Mouse (Mus musculus): Measurements from ENCODE around the gene Olfr1370.
"Not testable (repeated sequence)": the region's sequence is repeated elsewhere in the genome, so short reads cannot be mapped to it uniquely, and the experiment has no call there.

Olfr1370 gene

DNA sequence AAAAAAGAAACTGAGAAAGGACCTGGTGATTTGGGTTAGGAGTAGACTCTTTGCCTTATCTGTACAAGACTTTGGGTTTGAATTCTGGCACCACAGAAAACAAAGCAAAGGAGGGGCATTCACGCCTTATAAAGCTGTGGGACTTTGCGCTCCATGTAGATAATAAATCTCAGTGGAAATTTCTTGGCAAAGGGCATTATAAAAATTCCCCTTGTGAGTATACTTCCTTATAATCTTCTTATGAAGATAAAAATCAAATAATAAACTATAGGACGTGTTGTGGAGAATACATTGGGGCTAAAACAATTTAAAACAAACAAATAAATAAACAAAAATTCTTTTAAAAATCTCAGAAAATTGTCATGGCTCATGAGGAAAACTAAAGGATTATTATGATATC is at the start of gene Olfr1370:
TSS of gene Olfr1370 (minus strand) at position 101 of the 400 bp plus-strand sequence.
- no peak for DNase-seq

DNA sequence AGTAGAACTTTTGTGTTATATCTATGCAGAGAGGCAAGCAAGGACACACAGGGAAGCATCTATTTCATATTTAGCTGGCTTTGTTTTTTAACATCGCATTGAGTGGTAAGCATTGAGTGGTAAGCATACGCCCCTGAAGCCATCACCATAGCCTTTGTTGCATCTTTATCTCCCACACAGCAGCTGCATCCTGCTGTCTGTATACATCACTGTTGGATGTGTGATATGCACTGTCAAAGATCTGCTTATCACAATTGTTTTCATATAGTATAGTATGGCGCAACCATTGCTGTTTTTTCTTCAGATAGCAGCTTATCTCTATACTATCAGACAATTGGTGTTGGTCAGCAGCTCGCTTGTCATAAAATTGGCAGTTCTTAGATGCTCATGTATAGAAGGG is 39.4 kb upstream of the Olfr1370 start:
- no peak for DNase-seq

DNA sequence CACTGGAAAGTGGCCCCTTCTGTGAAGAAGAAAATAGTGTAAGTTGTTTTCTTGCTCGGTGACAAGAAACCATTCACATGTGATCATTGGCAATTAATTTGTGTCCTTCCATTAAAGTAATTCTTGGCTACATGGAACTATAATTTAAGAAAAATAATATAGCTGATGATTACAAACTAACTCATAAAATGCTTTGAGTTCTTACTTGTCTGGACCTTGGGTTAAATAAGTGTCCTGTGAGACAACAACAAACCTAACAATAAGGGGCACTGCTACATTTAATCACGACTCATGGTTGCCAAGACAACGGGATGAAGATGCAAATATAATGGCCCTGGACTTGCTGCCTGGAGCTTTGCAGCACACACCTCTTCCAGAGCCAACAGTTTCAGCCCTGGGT is 36.4 kb upstream of the Olfr1370 start, which contains the start of gene Olfr1369-ps1:
TSS of gene Olfr1369-ps1 (plus strand) at position 301 of the 400 bp plus-strand sequence.
- not testable (repeated sequence) for DNase-seq

DNA sequence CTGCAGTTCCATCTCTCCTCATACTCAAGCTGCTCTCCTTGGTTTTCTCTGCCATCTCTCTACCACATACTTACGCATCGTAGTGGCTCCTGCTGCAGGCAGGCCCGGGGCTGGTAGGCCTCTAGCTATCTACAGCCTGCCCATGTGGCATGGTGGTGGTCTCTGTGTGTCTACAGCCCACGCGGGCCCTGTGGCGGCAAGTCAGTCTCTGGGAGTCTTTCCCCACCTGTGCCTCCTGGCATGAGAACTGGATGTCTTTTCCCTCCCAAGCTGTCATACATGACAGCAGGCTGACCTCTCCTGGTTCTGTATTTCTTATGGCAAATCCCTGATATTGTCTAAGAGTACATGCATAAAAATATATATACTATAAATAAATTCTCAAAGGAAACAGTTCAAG is 35.7 kb upstream of the Olfr1370 start:
- no peak for DNase-seq

DNA sequence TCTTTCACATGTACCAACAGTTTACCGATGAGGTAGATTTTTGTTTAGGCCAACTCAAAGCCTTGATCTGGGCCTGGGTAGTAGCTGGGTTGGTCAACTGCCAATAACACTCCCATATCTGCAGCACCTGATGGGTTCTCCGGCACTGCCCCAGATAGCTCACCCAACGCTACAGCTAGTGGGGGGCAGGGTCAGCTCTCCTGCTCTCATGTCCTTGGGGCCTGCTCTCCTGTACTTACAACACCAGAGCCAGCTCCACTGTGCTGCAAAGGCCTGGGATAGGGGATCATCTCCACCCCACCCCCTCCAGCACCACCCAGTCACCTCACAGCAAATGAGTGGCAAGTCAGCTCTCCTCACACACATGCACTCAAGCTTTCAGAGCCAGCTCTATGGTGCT is 35.0 kb upstream of the Olfr1370 start:
- no peak for DNase-seq

DNA sequence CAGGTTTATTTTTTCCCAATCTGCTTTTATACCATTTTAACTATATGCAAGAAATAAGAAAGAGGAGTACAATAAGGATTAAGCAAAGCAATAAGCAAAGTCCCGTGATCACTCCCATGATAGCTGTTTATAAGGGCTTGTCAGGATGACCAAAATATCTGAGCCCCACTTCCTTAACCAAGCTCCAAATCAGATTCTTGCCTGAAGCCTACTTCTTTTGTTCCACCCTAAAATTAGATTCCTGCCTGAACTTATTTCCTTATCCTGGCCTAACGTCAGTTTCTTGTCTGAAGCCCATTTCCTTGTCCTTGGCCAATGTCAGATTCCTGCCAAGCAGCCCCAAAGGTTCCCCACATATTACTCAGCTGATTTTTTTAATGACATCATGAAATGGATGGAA is 7.9 kb upstream of the Olfr1370 start:
- DNase-seq, result peak; percentile 7 to 17

DNA sequence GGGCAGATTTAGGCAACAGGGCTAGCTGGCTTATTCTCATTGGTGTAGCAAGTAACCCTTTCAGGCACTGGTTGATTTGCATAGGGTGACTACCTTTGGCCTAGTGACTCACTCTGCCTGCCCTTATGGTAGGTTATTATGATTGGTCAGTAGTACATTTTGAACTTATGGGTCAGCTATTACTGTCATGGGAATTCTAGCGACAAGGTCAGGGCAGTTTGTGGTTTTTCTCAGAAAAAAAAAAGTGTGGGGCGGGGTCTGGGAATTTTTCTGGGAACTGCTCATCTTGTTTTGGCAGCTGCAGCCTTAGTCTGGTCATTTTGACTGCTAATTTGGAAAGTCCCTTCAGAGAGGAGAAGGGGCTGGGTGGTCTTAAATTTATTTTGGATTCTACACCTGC is 8.7 kb downstream of the Olfr1370 start:
- peak; percentile 2 to 28 for DNase-seq

DNA sequence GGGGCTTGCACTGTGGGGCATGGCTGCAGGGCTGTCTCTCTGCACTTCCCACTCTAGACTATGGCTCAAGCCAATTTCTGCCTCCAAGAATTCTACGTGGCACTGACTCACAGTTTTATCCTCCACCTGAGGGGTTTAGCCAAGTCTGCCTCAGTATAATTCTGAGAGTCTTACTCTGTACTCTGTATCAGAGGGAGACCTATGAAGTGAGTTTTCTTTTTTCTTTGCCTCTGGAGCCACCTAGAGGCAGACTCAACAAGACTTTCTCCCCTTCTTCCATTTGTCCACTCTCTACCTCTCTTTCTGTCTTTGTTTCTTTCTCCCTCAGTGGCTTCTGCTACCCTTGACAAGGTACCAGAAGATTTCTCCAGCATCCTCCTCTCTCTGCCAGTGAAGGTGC is 24.6 kb downstream of the Olfr1370 start:
- DNase-seq, result no peak

DNA sequence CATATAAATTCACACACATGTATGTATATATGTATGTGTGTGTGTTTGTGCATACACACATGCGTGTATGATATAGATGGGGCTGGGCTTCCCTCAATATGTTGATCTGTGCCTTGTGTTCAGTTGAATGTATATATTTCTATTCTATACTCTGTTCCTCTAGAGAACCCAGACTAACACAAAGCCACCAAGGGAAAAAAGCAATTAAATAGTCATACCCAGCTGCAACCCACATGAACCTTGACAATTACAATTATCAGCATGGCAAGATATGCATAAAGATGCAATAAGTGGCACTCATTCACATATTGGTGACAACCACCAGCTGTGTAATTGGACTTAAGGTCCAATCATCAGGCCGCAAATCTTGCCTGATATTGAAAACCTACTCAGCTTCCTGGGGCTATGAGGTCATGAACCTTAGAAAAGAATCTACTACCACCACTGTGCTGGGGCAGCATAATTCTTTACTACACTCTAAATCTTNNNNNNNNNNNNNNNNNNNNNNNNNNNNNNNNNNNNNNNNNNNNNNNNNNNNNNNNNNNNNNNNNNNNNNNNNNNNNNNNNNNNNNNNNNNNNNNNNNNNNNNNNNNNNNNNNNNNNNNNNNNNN is 34.1 kb downstream of the Olfr1370 start:
- no peak for DNase-seq

DNA sequence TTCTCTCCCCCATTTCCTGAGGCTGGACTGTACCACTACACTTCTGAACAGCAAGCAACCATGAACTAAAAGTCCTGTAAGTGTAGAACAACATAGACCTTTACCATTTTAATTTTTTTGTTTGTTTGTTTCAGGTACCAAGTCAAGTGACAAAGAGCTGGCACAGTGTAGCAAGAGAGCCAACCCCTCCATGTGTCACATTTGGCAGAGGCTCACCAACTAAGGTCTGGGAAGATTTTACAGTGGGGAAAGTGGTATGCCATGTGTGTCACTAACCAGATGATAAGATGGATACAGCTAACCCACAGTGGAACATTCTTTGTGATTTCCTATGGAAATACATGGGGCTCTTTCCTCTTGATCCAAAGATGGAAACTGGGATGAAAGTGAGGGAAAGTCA is 38.8 kb downstream of the Olfr1370 start:
- no peak for DNase-seq

DNA sequence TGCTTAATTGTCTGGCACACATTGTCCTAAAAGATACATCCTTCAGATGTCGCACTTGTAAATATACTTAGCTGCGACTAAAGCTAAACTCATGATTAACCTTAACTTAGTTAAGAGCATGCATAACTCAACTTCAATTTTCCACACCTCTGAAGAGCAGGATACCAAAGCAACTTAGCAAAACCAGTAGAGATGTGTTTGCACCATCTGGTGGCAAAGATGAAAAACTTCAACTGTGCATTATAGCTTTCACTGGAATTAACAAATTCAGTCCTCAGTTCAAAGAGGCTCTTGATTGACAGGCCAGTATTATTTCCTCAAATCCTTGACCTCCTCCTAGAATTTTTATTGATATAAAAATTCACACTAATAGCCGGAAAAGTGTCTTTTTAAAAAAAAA is 39.7 kb downstream of the Olfr1370 start:
- no peak for DNase-seq

DNA sequence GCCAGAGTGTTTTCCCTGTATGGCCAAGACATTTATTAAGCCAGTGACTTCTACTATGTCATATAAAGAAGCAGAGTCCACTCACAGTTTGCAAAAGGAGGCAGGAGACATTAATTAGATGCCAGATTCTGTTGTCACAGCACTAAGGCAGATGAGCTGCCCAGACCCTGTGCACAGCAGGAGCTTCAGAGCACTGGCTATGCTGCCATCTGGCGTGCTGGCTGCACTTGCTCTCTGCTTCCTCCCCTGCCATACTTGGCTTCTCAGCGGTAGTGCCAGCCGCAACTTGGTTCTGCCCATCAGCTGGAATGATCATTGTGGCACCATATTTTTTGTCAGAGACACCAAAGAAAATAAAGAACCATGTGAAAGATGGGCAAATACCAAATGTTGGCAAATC is 41.6 kb downstream of the Olfr1370 start:
- DNase-seq, result peak in 1 of 2 experiments; percentile 2

DNA sequence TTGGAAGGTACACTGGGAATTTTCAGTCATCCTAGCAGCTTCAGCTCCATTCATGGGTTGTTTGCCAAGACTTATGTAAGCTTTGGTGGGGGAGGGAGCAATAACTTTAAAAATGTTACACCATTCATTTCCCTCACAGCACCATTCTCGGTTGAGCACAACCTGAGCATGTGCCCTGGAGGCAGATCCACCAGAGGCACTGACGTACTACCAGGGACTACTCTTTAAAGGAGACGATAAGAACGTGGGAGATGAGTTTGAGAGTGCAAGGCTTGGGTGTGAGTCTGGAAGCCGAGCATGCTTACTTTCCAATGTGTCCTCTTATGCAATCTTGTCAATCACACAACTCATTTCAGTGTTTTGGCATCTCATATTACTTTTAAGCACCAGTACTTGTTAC is 49.9 kb downstream of the Olfr1370 start:
- no peak for DNase-seq
